Mouse (Mus musculus) midbrain, embryonic 12.5 days (tissue): Measurements from ENCODE around the gene Tjp3. TPM values are rescaled to one million over a fixed set of nuclear protein-coding genes. Genes with fewer than 3 reads are reported as not detected.

Experiments used
- ATAC-seq: fragments of 200-750 bp; cut with Nextera tagmentation; 2 replicates; pipeline ENCODE4 v1.8.0; 2017; ENCODE audit warnings: low read depth, moderate TSS enrichment, moderate library complexity; ENCODE audit not compliant: low FRiP score
- H3K27ac ChIP-seq: fragments of 300-500 bp; sonication (generic); replicated peaks from 2 replicates; pipeline ENCODE4 v1.5.1; 2016; ENCODE audit warnings: mild to moderate bottlenecking
- H3K27me3 ChIP-seq: fragments of 300-500 bp; sonication (generic); 2 replicates; pipeline ENCODE4 v1.6.1; 2016; ENCODE audit warnings: mild to moderate bottlenecking
- H3K36me3 ChIP-seq: fragments of 300-500 bp; sonication (generic); 2 replicates; pipeline ENCODE4 v1.6.1; 2016
- H3K4me1 ChIP-seq: fragments of 300-500 bp; sonication (generic); 2 replicates; pipeline ENCODE4 v1.6.1; 2016
- H3K4me2 ChIP-seq: fragments of 300-500 bp; sonication (generic); replicated peaks from 2 replicates; pipeline ENCODE4 v1.6.1; 2016; ENCODE audit warnings: mild to moderate bottlenecking, moderate library complexity
- H3K4me3 ChIP-seq: fragments of 300-500 bp; sonication (generic); 2 replicates; pipeline ENCODE4 v1.5.1; 2016; ENCODE audit warnings: mild to moderate bottlenecking
- H3K9ac ChIP-seq: fragments of 300-500 bp; sonication (generic); replicated peaks from 2 replicates; pipeline ENCODE4 v1.6.1; 2016; ENCODE audit warnings: mild to moderate bottlenecking, moderate library complexity
- H3K9me3 ChIP-seq: fragments of 300-500 bp; sonication (generic); 2 replicates; pipeline ENCODE4 v1.6.1; 2016; ENCODE audit warnings: mild to moderate bottlenecking
- WGBS: fragments of 180-500 bp; shearing (Covaris S2); methylation state at CpG from one replicate; pipeline ENCODE4 v1.1.7; 2016; 5-methylcytosine and 5-hydroxymethylcytosine counted together
- polyA plus RNA-seq: library from polyadenylated mRNA; unstranded; fragments of >200 nt; fragmentation: Nextera tagmentation; extraction: Ambion mirVana; gene quantifications from 2 replicates; pipeline ENCODE4 v1.2.1, GENCODE M21; 2016

Tjp3 gene
- polyA plus RNA-seq, 1 experiment from 2014 or later, result 7.5 TPM

GRCm38 (mm10) chr10:81317273-81317672, 25.9 kb upstream of the Tjp3 start:
- peak overlapping the region; percentile 46 for H3K9ac ChIP-seq
- H3K27ac ChIP-seq, result no peak overlapping the region
- H3K9me3 ChIP-seq, result no peaks in the 10 kb centered on the region
- 12% methylated on average over 19 of the region's 20 CpGs for WGBS
- peaks cover 64% of the 10 kb centered on the region for H3K36me3 ChIP-seq
- H3K4me1 ChIP-seq, result peaks cover 35% of the 10 kb centered on the region
- no peak overlapping the region for H3K4me3 ChIP-seq
- H3K27me3 ChIP-seq, result peaks cover 11% of the 10 kb centered on the region
- H3K4me2 ChIP-seq, result peak overlapping the region; percentile 29
- ATAC-seq, result no peak

GRCm38 (mm10) chr10:81316338-81317060, 25.1 kb upstream of the Tjp3 start:
- no peak for ATAC-seq
- WGBS, result 33% methylated on average over 15 of the region's 16 CpGs

GRCm38 (mm10) chr10:81315587-81315986, 24.2 kb upstream of the Tjp3 start:
- Histone ChIP-seq H3K9me3 (no peaks in the 10 kb centered on the region), H3K36me3 (peaks cover 80% of the 10 kb centered on the region), H3K4me1 (peaks cover 26% of the 10 kb centered on the region), H3K27me3 (peaks cover 11% of the 10 kb centered on the region), H3K9ac (no peak overlapping the region), H3K27ac (no peak overlapping the region), H3K4me3 (no peak overlapping the region), H3K4me2 (no peak overlapping the region)
- WGBS, result 88% methylated on average over 16 of the region's 16 CpGs
- ATAC-seq, result no peak

More at GRCm38 (mm10) chr10:81316338-81317060, 25.1 kb upstream of the Tjp3 start:
- Histone ChIP-seq H3K36me3 (peaks cover 71% of the 10 kb centered on the region), H3K4me1 (peaks cover 27% of the 10 kb centered on the region), H3K27me3 (peaks cover 11% of the 10 kb centered on the region), H3K27ac (0 out of 2 replicates have a peak overlapping the region, but pooled peaks have one; percentile 3), H3K4me2 (peak overlapping the region; percentile 29), H3K9me3 (no peaks in the 10 kb centered on the region), H3K4me3 (no peak overlapping the region), H3K9ac (peak overlapping the region; percentile 46)

GRCm38 (mm10) chr10:81314201-81314600, 22.8 kb upstream of the Tjp3 start:
- no peak for ATAC-seq
- no peak overlapping the region for H3K4me3 ChIP-seq
- 81% methylated on average over 7 of the region's 7 CpGs for WGBS
- H3K9me3 ChIP-seq, result no peaks in the 10 kb centered on the region
- no peak overlapping the region for H3K27ac ChIP-seq
- peaks cover 11% of the 10 kb centered on the region for H3K27me3 ChIP-seq
- H3K9ac ChIP-seq, result no peak overlapping the region
- peaks cover 94% of the 10 kb centered on the region for H3K36me3 ChIP-seq
- H3K4me1 ChIP-seq, result peaks cover 18% of the 10 kb centered on the region
- no peak overlapping the region for H3K4me2 ChIP-seq

- H3K4me3 ChIP-seq, result no peak overlapping the region
- no peak overlapping the region for H3K9ac ChIP-seq
- H3K9me3 ChIP-seq, result no peaks in the 10 kb centered on the region
- H3K4me2 ChIP-seq, result no peak overlapping the region
- H3K27me3 ChIP-seq, result peaks cover 11% of the 10 kb centered on the region
- H3K36me3 ChIP-seq, result peaks cover 98% of the 10 kb centered on the region
- WGBS, result 96% methylated on average over 13 of the region's 13 CpGs
- peaks cover 12% of the 10 kb centered on the region for H3K4me1 ChIP-seq
- no peak for ATAC-seq
- no peak overlapping the region for H3K27ac ChIP-seq
Observed at GRCm38 (mm10) chr10:81313581-81313980, 22.2 kb upstream of the Tjp3 start.

- H3K4me1 ChIP-seq, result 0 out of 2 replicates have a peak, but pooled peaks cover 2% of the 10 kb centered on the region
- peaks cover 90% of the 10 kb centered on the region for H3K36me3 ChIP-seq
- H3K27me3 ChIP-seq, result no peaks in the 10 kb centered on the region
- H3K4me3 ChIP-seq, result no peak overlapping the region
- no peaks in the 10 kb centered on the region for H3K9me3 ChIP-seq
- ATAC-seq, result no peak
- H3K9ac ChIP-seq, result no peak overlapping the region
- H3K4me2 ChIP-seq, result no peak overlapping the region
- 92% methylated on average over 5 of the region's 5 CpGs for WGBS
- no peak overlapping the region for H3K27ac ChIP-seq
Observed at GRCm38 (mm10) chr10:81309571-81309970, 18.2 kb upstream of the Tjp3 start.

GRCm38 (mm10) chr10:81306837-81307682, 15.7 kb upstream of the Tjp3 start:
- Histone ChIP-seq H3K27ac (no peak overlapping the region), H3K4me2 (no peak overlapping the region), H3K36me3 (peaks cover 65% of the 10 kb centered on the region), H3K4me1 (peaks cover 17% of the 10 kb centered on the region; the same call in 1 of the 2 replicates), H3K9ac (no peak overlapping the region), H3K4me3 (no peak overlapping the region), H3K9me3 (no peaks in the 10 kb centered on the region), H3K27me3 (no peaks in the 10 kb centered on the region)
- WGBS, result 94% methylated on average over 21 of the region's 21 CpGs
- no peak for ATAC-seq

- ATAC-seq, result no peak
- Histone ChIP-seq H3K27ac (no peak overlapping the region), H3K36me3 (peaks cover 57% of the 10 kb centered on the region), H3K4me3 (no peak overlapping the region), H3K4me1 (peaks cover 20% of the 10 kb centered on the region; the same call in 1 of the 2 replicates), H3K9me3 (no peaks in the 10 kb centered on the region), H3K9ac (no peak overlapping the region), H3K27me3 (no peaks in the 10 kb centered on the region), H3K4me2 (no peak overlapping the region)
- WGBS, result 98% methylated on average over 12 of the region's 12 CpGs
Observed at GRCm38 (mm10) chr10:81306173-81306668, 14.8 kb upstream of the Tjp3 start.

GRCm38 (mm10) chr10:81305663-81306062, 14.3 kb upstream of the Tjp3 start:
- Histone ChIP-seq H3K9ac (no peak overlapping the region), H3K4me1 (peaks cover 23% of the 10 kb centered on the region; the same call in 1 of the 2 replicates), H3K9me3 (no peaks in the 10 kb centered on the region), H3K4me3 (no peak overlapping the region), H3K27ac (no peak overlapping the region), H3K27me3 (no peaks in the 10 kb centered on the region), H3K4me2 (no peak overlapping the region), H3K36me3 (peaks cover 51% of the 10 kb centered on the region)
- WGBS, result 92% methylated on average over 14 of the region's 14 CpGs
- 0 out of 2 replicates have a peak, but pooled peaks have one; percentile 24 for ATAC-seq

GRCm38 (mm10) chr10:81304597-81305238, 13.3 kb upstream of the Tjp3 start:
- no peak overlapping the region for H3K9ac ChIP-seq
- H3K4me3 ChIP-seq, result no peak overlapping the region
- H3K4me2 ChIP-seq, result no peak overlapping the region
- no peak for ATAC-seq
- no peak overlapping the region for H3K27ac ChIP-seq
- 14% methylated on average over 5 of the region's 9 CpGs for WGBS
- H3K36me3 ChIP-seq, result peaks cover 42% of the 10 kb centered on the region
- peaks cover 23% of the 10 kb centered on the region; the same call in 1 of the 2 replicates for H3K4me1 ChIP-seq
- no peaks in the 10 kb centered on the region for H3K9me3 ChIP-seq
- H3K27me3 ChIP-seq, result no peaks in the 10 kb centered on the region

GRCm38 (mm10) chr10:81303761-81304160, 12.4 kb upstream of the Tjp3 start:
- Histone ChIP-seq H3K4me2 (no peak overlapping the region), H3K9me3 (no peaks in the 10 kb centered on the region), H3K36me3 (peaks cover 32% of the 10 kb centered on the region), H3K4me1 (peaks cover 23% of the 10 kb centered on the region; the same call in 1 of the 2 replicates), H3K27me3 (no peaks in the 10 kb centered on the region), H3K4me3 (no peak overlapping the region), H3K9ac (no peak overlapping the region), H3K27ac (no peak overlapping the region)
- no peak for ATAC-seq
- 83% methylated on average over 7 of the region's 7 CpGs for WGBS
